Mouse (Mus musculus): Measurements from ENCODE around the gene Zfp777. TPM values are rescaled to one million over a fixed set of nuclear protein-coding genes. Genes with fewer than 3 reads are reported as not detected.
A peak's percentile ranks its signal among the peaks of the same experiment; 100 is the strongest.

Gene Zfp777
- polyA plus RNA-seq, 1 experiment from 2014 or later: 4.5 TPM

- peak; percentile 71 for ATAC-seq (ENCODE audit: insufficient read depth, low FRiP score)
- WGBS: under 1% methylated on average over 114 of the region's 150 CpGs
Observed at GRCm38 (mm10) chr6:48047450-48048351, 1.0 kb downstream of the Zfp777 start.

GRCm38 (mm10) chr6:48047114-48047449 lies 1.6 kb downstream of the Zfp777 start:
- Histone ChIP-seq H3K27ac (ENCODE audit: low read length) (no peak overlapping the region), H3K9ac (ENCODE audit: low read length) (peak overlapping the region; percentile 85), H3K4me2 (ENCODE audit: low read depth, low read length) (peak overlapping the region; percentile 90), H3K27me3 (ENCODE audit: control insufficient read depth, insufficient read depth, low read length) (no peaks in the 10 kb centered on the region), H3K9me3 (replicated peaks; ENCODE audit: control insufficient read depth, low read length) (no peaks in the 10 kb centered on the region), H3K4me3 (replicated peaks; ENCODE audit: low read length) (peak overlapping the region; percentile 84), H3K4me1 (ENCODE audit: control insufficient read depth, insufficient read depth, low read length) (peaks cover 5% of the 10 kb centered on the region; the same call in 1 of the 2 replicates), H3K36me3 (ENCODE audit: control insufficient read depth, insufficient read depth, low read length) (0 out of 2 replicates have a peak, but pooled peaks cover 8% of the 10 kb centered on the region)
- 5% methylated on average over 12 of the region's 12 CpGs for WGBS
- ATAC-seq (ENCODE audit: insufficient read depth, low FRiP score): no peak

More at GRCm38 (mm10) chr6:48047450-48048351, 1.0 kb downstream of the Zfp777 start:
- Histone ChIP-seq H3K4me1 (ENCODE audit: control insufficient read depth, insufficient read depth, low read length) (peaks cover 5% of the 10 kb centered on the region; the same call in 1 of the 2 replicates), H3K27me3 (ENCODE audit: control insufficient read depth, insufficient read depth, low read length) (no peaks in the 10 kb centered on the region), H3K36me3 (ENCODE audit: control insufficient read depth, insufficient read depth, low read length) (0 out of 2 replicates have a peak, but pooled peaks cover 6% of the 10 kb centered on the region), H3K4me3 (replicated peaks; ENCODE audit: low read length) (peak overlapping the region; percentile 84), H3K9me3 (replicated peaks; ENCODE audit: control insufficient read depth, low read length) (no peaks in the 10 kb centered on the region), H3K9ac (ENCODE audit: low read length) (peak overlapping the region; percentile 85), H3K27ac (ENCODE audit: low read length) (peak overlapping the region; percentile 86), H3K4me2 (ENCODE audit: low read depth, low read length) (peak overlapping the region; percentile 90)

- Histone ChIP-seq H3K27ac (ENCODE audit: low read length) (no peak overlapping the region), H3K4me3 (replicated peaks; ENCODE audit: low read length) (no peak overlapping the region)
Observed at GRCm38 (mm10) chr6:48032661-48033060, 16.1 kb downstream of the Zfp777 start.

GRCm38 (mm10) chr6:48025905-48026660 lies 22.6 kb downstream of the Zfp777 start:
- 85% methylated on average over 10 of the region's 10 CpGs for WGBS
- no peak overlapping the region for H3K4me3 ChIP-seq (replicated peaks; ENCODE audit: low read length)
- H3K4me2 ChIP-seq (ENCODE audit: low read depth, low read length): no peak overlapping the region
- peaks cover 68% of the 10 kb centered on the region for H3K36me3 ChIP-seq (ENCODE audit: control insufficient read depth, insufficient read depth, low read length)
- ATAC-seq (ENCODE audit: insufficient read depth, low FRiP score): no peak
- no peaks in the 10 kb centered on the region for H3K27me3 ChIP-seq (ENCODE audit: control insufficient read depth, insufficient read depth, low read length)
- H3K9ac ChIP-seq (ENCODE audit: low read length): no peak overlapping the region
- H3K27ac ChIP-seq (ENCODE audit: low read length): no peak overlapping the region
- H3K4me1 ChIP-seq (ENCODE audit: control insufficient read depth, insufficient read depth, low read length): no peaks in the 10 kb centered on the region
- peaks cover 19% of the 10 kb centered on the region for H3K9me3 ChIP-seq (replicated peaks; ENCODE audit: control insufficient read depth, low read length)

More at GRCm38 (mm10) chr6:48032661-48033060, 16.1 kb downstream of the Zfp777 start:
- ATAC-seq (ENCODE audit: insufficient read depth, low FRiP score): no peak
- H3K4me2 ChIP-seq (ENCODE audit: low read depth, low read length): no peak overlapping the region
- peaks cover 43% of the 10 kb centered on the region for H3K36me3 ChIP-seq (ENCODE audit: control insufficient read depth, insufficient read depth, low read length)
- no peak overlapping the region for H3K9ac ChIP-seq (ENCODE audit: low read length)
- H3K9me3 ChIP-seq (replicated peaks; ENCODE audit: control insufficient read depth, low read length): no peaks in the 10 kb centered on the region
- H3K27me3 ChIP-seq (ENCODE audit: control insufficient read depth, insufficient read depth, low read length): no peaks in the 10 kb centered on the region
- H3K4me1 ChIP-seq (ENCODE audit: control insufficient read depth, insufficient read depth, low read length): no peaks in the 10 kb centered on the region

- H3K9ac ChIP-seq (ENCODE audit: low read length): no peak overlapping the region
- no peak overlapping the region for H3K4me2 ChIP-seq (ENCODE audit: low read depth, low read length)
- H3K4me3 ChIP-seq (replicated peaks; ENCODE audit: low read length): no peak overlapping the region
- H3K4me1 ChIP-seq (ENCODE audit: control insufficient read depth, insufficient read depth, low read length): no peaks in the 10 kb centered on the region
- H3K36me3 ChIP-seq (ENCODE audit: control insufficient read depth, insufficient read depth, low read length): peaks cover 60% of the 10 kb centered on the region
- H3K27me3 ChIP-seq (ENCODE audit: control insufficient read depth, insufficient read depth, low read length): no peaks in the 10 kb centered on the region
- no peak for ATAC-seq (ENCODE audit: insufficient read depth, low FRiP score)
- peaks cover 19% of the 10 kb centered on the region for H3K9me3 ChIP-seq (replicated peaks; ENCODE audit: control insufficient read depth, low read length)
- H3K27ac ChIP-seq (ENCODE audit: low read length): no peak overlapping the region
- 87% methylated on average over 21 of the region's 21 CpGs for WGBS
Observed at GRCm38 (mm10) chr6:48024994-48025345, 23.7 kb downstream of the Zfp777 start.

- Histone ChIP-seq H3K4me3 (replicated peaks; ENCODE audit: low read length) (no peak overlapping the region), H3K9me3 (replicated peaks; ENCODE audit: control insufficient read depth, low read length) (peaks cover 19% of the 10 kb centered on the region), H3K27me3 (ENCODE audit: control insufficient read depth, insufficient read depth, low read length) (no peaks in the 10 kb centered on the region), H3K9ac (ENCODE audit: low read length) (no peak overlapping the region), H3K4me2 (ENCODE audit: low read depth, low read length) (no peak overlapping the region), H3K36me3 (ENCODE audit: control insufficient read depth, insufficient read depth, low read length) (peaks cover 58% of the 10 kb centered on the region), H3K4me1 (ENCODE audit: control insufficient read depth, insufficient read depth, low read length) (no peaks in the 10 kb centered on the region), H3K27ac (ENCODE audit: low read length) (no peak overlapping the region)
- WGBS: 85% methylated on average over 43 of the region's 43 CpGs
- no peak for ATAC-seq (ENCODE audit: insufficient read depth, low FRiP score)
Observed at GRCm38 (mm10) chr6:48024330-48024993, 24.2 kb downstream of the Zfp777 start.

- H3K4me1 ChIP-seq (ENCODE audit: control insufficient read depth, insufficient read depth, low read length): no peaks in the 10 kb centered on the region
- H3K4me2 ChIP-seq (ENCODE audit: low read depth, low read length): no peak overlapping the region
- no peak overlapping the region for H3K9ac ChIP-seq (ENCODE audit: low read length)
- ATAC-seq (ENCODE audit: insufficient read depth, low FRiP score): no peak
- no peaks in the 10 kb centered on the region for H3K27me3 ChIP-seq (ENCODE audit: control insufficient read depth, insufficient read depth, low read length)
- peaks cover 43% of the 10 kb centered on the region for H3K36me3 ChIP-seq (ENCODE audit: control insufficient read depth, insufficient read depth, low read length)
- H3K4me3 ChIP-seq (replicated peaks; ENCODE audit: low read length): no peak overlapping the region
- H3K9me3 ChIP-seq (replicated peaks; ENCODE audit: control insufficient read depth, low read length): peaks cover 19% of the 10 kb centered on the region
- no peak overlapping the region for H3K27ac ChIP-seq (ENCODE audit: low read length)
- 81% methylated on average over 2 of the region's 2 CpGs for WGBS
Observed at GRCm38 (mm10) chr6:48022672-48023071, 26.0 kb downstream of the Zfp777 start.

GRCm38 (mm10) chr6:48021678-48022077 lies 27.0 kb downstream of the Zfp777 start:
- ATAC-seq (ENCODE audit: insufficient read depth, low FRiP score): no peak
- Histone ChIP-seq H3K27me3 (ENCODE audit: control insufficient read depth, insufficient read depth, low read length) (no peaks in the 10 kb centered on the region), H3K27ac (ENCODE audit: low read length) (no peak overlapping the region), H3K9ac (ENCODE audit: low read length) (no peak overlapping the region), H3K36me3 (ENCODE audit: control insufficient read depth, insufficient read depth, low read length) (peaks cover 34% of the 10 kb centered on the region), H3K4me3 (replicated peaks; ENCODE audit: low read length) (no peak overlapping the region), H3K4me1 (ENCODE audit: control insufficient read depth, insufficient read depth, low read length) (0 out of 2 replicates have a peak, but pooled peaks cover 2% of the 10 kb centered on the region), H3K9me3 (replicated peaks; ENCODE audit: control insufficient read depth, low read length) (peaks cover 19% of the 10 kb centered on the region), H3K4me2 (ENCODE audit: low read depth, low read length) (no peak overlapping the region)
- WGBS: 61% methylated on average over 1 of the region's 1 CpGs
